Mouse (Mus musculus) lung, postnatal 4 days (tissue): ENCODE results near the gene Kansl3.
A peak's percentile ranks its signal among the peaks of the same experiment; 100 is the strongest.

Experiments used
- DNase-seq, 2 experiments: peaks; one replicate each; pipeline ENCODE4 v3.0.0; 2021

Kansl3 gene

GRCm38 (mm10) chr1:36321164-36321563 is 47.8 kb downstream of the Kansl3 start:
- DNase-seq, result no peak

- DNase-seq, result no peak
Observed at GRCm38 (mm10) chr1:36315776-36316100, 53.2 kb downstream of the Kansl3 start.

- no peak for DNase-seq
Observed at GRCm38 (mm10) chr1:36314959-36315775, 53.8 kb downstream of the Kansl3 start.

GRCm38 (mm10) chr1:36309498-36309901 is 59.5 kb downstream of the Kansl3 start:
- peak; percentile 65 to 70 for DNase-seq

GRCm38 (mm10) chr1:36308966-36309475 is 60.0 kb downstream of the Kansl3 start:
- DNase-seq, result no peak

GRCm38 (mm10) chr1:36308451-36308901 is 60.5 kb downstream of the Kansl3 start:
- no peak for DNase-seq

- DNase-seq, result peak; percentile 88 to 91
Observed at GRCm38 (mm10) chr1:36307495-36308280, 61.3 kb downstream of the Kansl3 start, which contains the start of gene Arid5a. Arid5a (plus strand) TSS chr1:36307733.

- no peak for DNase-seq
Observed at GRCm38 (mm10) chr1:36307121-36307494, 61.9 kb downstream of the Kansl3 start.

GRCm38 (mm10) chr1:36306120-36306519 is 62.9 kb downstream of the Kansl3 start:
- DNase-seq, result no peak

GRCm38 (mm10) chr1:36304764-36305163 is 64.2 kb downstream of the Kansl3 start:
- DNase-seq, result peak in 1 of 2 experiments; percentile 52

- peak; percentile 87 to 92 for DNase-seq
Observed at GRCm38 (mm10) chr1:36303381-36304320, 65.3 kb downstream of the Kansl3 start.

GRCm38 (mm10) chr1:36302957-36303356 is 66.0 kb downstream of the Kansl3 start:
- DNase-seq, result no peak

GRCm38 (mm10) chr1:36302273-36302672 is 66.7 kb downstream of the Kansl3 start:
- no peak for DNase-seq

GRCm38 (mm10) chr1:36300486-36300885 is 68.5 kb downstream of the Kansl3 start:
- DNase-seq, result no peak

- no peak for DNase-seq
Observed at GRCm38 (mm10) chr1:36299676-36300075, 69.3 kb downstream of the Kansl3 start.

GRCm38 (mm10) chr1:36299126-36299525 is 69.9 kb downstream of the Kansl3 start:
- no peak for DNase-seq

GRCm38 (mm10) chr1:36298107-36298506 is 70.9 kb downstream of the Kansl3 start:
- no peak for DNase-seq

GRCm38 (mm10) chr1:36296466-36297149 is 72.4 kb downstream of the Kansl3 start:
- DNase-seq, result no peak

- DNase-seq, result no peak
Observed at GRCm38 (mm10) chr1:36294402-36294801, 74.6 kb downstream of the Kansl3 start.

GRCm38 (mm10) chr1:36293470-36293869 is 75.5 kb downstream of the Kansl3 start:
- no peak for DNase-seq
